ENCODE assay signal across 29 mouse cellular contexts in the genomic region with DNA sequence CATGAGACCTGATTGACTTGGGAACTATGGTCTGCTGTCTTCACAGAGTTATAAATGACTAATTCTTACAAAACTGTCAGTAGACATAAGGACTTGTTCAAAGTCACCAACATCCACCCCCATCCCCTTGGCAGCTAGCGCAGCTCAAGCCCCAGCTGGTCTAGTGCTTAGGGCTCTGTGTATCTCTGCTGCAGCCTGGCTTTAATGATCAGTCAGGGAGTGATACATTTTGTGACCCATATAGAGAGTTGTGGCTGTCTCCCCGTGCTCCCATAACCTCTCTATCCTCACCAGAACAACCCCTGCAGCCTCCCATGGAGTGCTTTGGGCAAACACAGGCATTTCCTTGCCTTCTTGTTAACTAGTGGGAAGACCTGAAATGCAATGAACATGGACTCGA. TPM values are rescaled to one million over a fixed set of nuclear protein-coding genes. Genes with fewer than 3 reads are reported as not detected.
A peak's percentile ranks its signal among the peaks of the same experiment; 100 is the strongest.
DNase-seq lines count a peak whose midpoint lies in the region; TF ChIP-seq lines count a peak whose summit lies in the region.
"Had no signal": no experiment of that assay in that cellular context is flagged by ENCODE, and none has a peak within 500 bp of the region (broad histone marks: within the 10 kb centered on the region; RNA-seq: fewer than 3 reads in every experiment).

No protein-coding gene starts in this region.

- 86% methylated on average over 3 of the region's 3 CpGs for WGBS in kidney, adult 2 months
- WGBS in embryonic facial prominence, embryonic 10.5 days: 87% methylated on average over 3 of the region's 3 CpGs

- no peak for TF ChIP-seq CTCF in left cerebral cortex, adult 2 months (IDR thresholded peaks at IDR 0.05)
- TF ChIP-seq CTCF in kidney, adult 2 months (conservative IDR thresholded peaks at IDR 0.05; ENCODE audit: insufficient read depth, insufficient read length, low read depth, low read length): no peak

- TF ChIP-seq POLR2A in kidney, adult 2 months (IDR thresholded peaks at IDR 0.05; ENCODE audit: low read depth, low read length): no peak

- H3K4me3 ChIP-seq in left cerebral cortex, adult 2 months: no peak overlapping the region
- H3K4me3 ChIP-seq in kidney, adult 2 months (ENCODE audit: insufficient read depth, low read depth, low read length): no peak overlapping the region
- H3K4me3 ChIP-seq in embryonic facial prominence, embryonic 10.5 days: no peak overlapping the region
- H3K4me3 ChIP-seq: embryonic facial prominence, embryonic 12.5 days; erythroblast, embryonic 14.5 days; forebrain, embryonic 13.5 days; heart, embryonic 13.5 days; hindbrain, embryonic 13.5 days; limb, embryonic 12.5 days; midbrain, embryonic 13.5 days; neural tube, embryonic 13.5 days had no signal

- H3K36me3 ChIP-seq in kidney, adult 2 months (ENCODE audit: control insufficient read depth, insufficient read depth, low read length): no peaks in the 10 kb centered on the region
- no peaks in the 10 kb centered on the region for H3K36me3 ChIP-seq in embryonic facial prominence, embryonic 10.5 days (replicated peaks)
- H3K36me3 ChIP-seq: embryonic facial prominence, embryonic 12.5 days; heart, embryonic 13.5 days; hindbrain, embryonic 13.5 days; limb, embryonic 12.5 days; midbrain, embryonic 13.5 days; neural tube, embryonic 13.5 days had no signal

- H3K27ac ChIP-seq in left cerebral cortex, adult 2 months: peak overlapping the region; percentile 32; the same call in 1 of the 2 replicates
- no peak overlapping the region for H3K27ac ChIP-seq in kidney, adult 2 months (ENCODE audit: insufficient read depth, low read depth, low read length)
- H3K27ac ChIP-seq in embryonic facial prominence, embryonic 10.5 days (replicated peaks): no peak overlapping the region
- H3K27ac ChIP-seq: embryonic facial prominence, embryonic 12.5 days; forebrain, embryonic 13.5 days; heart, embryonic 13.5 days; hindbrain, embryonic 13.5 days; limb, embryonic 12.5 days; liver, embryonic 14.5 days; midbrain, embryonic 13.5 days; neural tube, embryonic 13.5 days; stomach, postnatal 0 days had no signal

- H3K4me1 ChIP-seq in kidney, adult 2 months (ENCODE audit: control insufficient read depth, insufficient read depth, low read length): no peaks in the 10 kb centered on the region
- H3K4me1 ChIP-seq in embryonic facial prominence, embryonic 10.5 days: no peaks in the 10 kb centered on the region
- H3K4me1 ChIP-seq: embryonic facial prominence, embryonic 12.5 days; forebrain, embryonic 13.5 days; heart, embryonic 13.5 days; hindbrain, embryonic 13.5 days; limb, embryonic 12.5 days; midbrain, embryonic 13.5 days; neural tube, embryonic 13.5 days had no signal

- H3K9me3 ChIP-seq in embryonic facial prominence, embryonic 10.5 days: peaks cover 2% of the 10 kb centered on the region; the same call in 1 of the 2 replicates
- H3K9me3 ChIP-seq: embryonic facial prominence, embryonic 12.5 days; forebrain, embryonic 13.5 days; limb, embryonic 12.5 days; midbrain, embryonic 13.5 days had no signal

- H3K27me3 ChIP-seq in kidney, adult 2 months (replicated peaks; ENCODE audit: control insufficient read depth, insufficient read depth, low read length): no peaks in the 10 kb centered on the region
- no peaks in the 10 kb centered on the region for H3K27me3 ChIP-seq in embryonic facial prominence, embryonic 10.5 days (replicated peaks; ENCODE audit: low read depth, poor library complexity, severe bottlenecking)
- H3K27me3 ChIP-seq: embryonic facial prominence, embryonic 12.5 days; forebrain, embryonic 13.5 days; heart, embryonic 13.5 days; hindbrain, embryonic 13.5 days; limb, embryonic 12.5 days; midbrain, embryonic 13.5 days; neural tube, embryonic 13.5 days had no signal

- DNase-seq in left cerebral cortex, adult 2 months (ENCODE audit: extremely low spot score in 1 of 2, low spot score in 2 of 2): peak in 1 of 2 experiments; percentile 18
- DNase-seq in left cerebral cortex, postnatal 4 days: no peak
- DNase-seq in right cerebral cortex, adult 2 months (ENCODE audit: low spot score in 2 of 2): peak; percentile 25 to 29
- DNase-seq in right cerebral cortex, postnatal 14 days: no peak
- DNase-seq in layer of hippocampus, adult 9-10 months (ENCODE audit: low spot score): peak; percentile 24
- no peak for DNase-seq in kidney, adult 2 months
- no peak for DNase-seq in embryonic facial prominence, embryonic 10.5 days (ENCODE audit: low spot score)
- DNase-seq: cerebellum, adult 8-10 months; kidney, adult 8-10 months; kidney, postnatal 14 days had no signal

- intact Hi-C loops in left cerebral cortex, adult 2 months (cut with DNase I): no loop called here
- intact Hi-C loops in left cerebral cortex, postnatal 4 days (cut with DNase I): no loop called here

RNA-seq across cellular contexts. Expression of gene Gm21750, which starts 40.1 kb away (rescaled TPM):
- total RNA-seq in left cerebral cortex, adult 2 months (2021): under 1 TPM in 1 of 2 experiments, not detected in 1; 0.37 TPM
- total RNA-seq in left cerebral cortex, postnatal 4 days (2021): not detected
- not detected in 2 replicates for polyA plus RNA-seq in kidney, adult 2 months (2012; rRNA removed)
- not detected in 2 replicates for polyA plus RNA-seq in embryonic facial prominence, embryonic 10.5 days (2016; fragmentation: Nextera tagmentation; extraction: Ambion mirVana)
- total RNA-seq: adrenal gland, adult 18-20 months; adrenal gland, postnatal 4 days; common myeloid progenitor, adult 5-6 weeks; gastrocnemius, adult 18-20 months; heart, postnatal 25 days; megakaryocyte, adult 5-6 weeks had no signal
- polyA plus RNA-seq: embryonic facial prominence, embryonic 12.5 days; erythroblast, embryonic 14.5 days; forebrain, embryonic 13.5 days; gonadal fat pad, adult 2 months; heart, embryonic 13.5 days; hindbrain, embryonic 13.5 days; inflammation-experienced regulatory T-cells, adult 6 months; limb, embryonic 12.5 days; liver, embryonic 14.5 days; midbrain, embryonic 13.5 days; neural tube, embryonic 13.5 days; stomach, postnatal 0 days; thymus, postnatal 0 days had no signal

Comparison
In these comparisons a context has a peak if more than half of its experiments do, and no peak if none do; other contexts are left out.
1. DNase-seq: peak in right cerebral cortex, adult 2 months (2 of 2) and layer of hippocampus, adult 9-10 months (single experiment); none in left cerebral cortex, postnatal 4 days (single experiment), right cerebral cortex, postnatal 14 days (single experiment), kidney, adult 2 months (single experiment) and embryonic facial prominence, embryonic 10.5 days (single experiment).